Mouse (Mus musculus): ENCODE measurements around the gene Tmem179b.

Tmem179b gene

GRCm38 (mm10) chr19:8786008-8786781, 11.9 kb upstream of the Tmem179b start, which contains the start of gene Taf6l:
Gene Taf6l (minus strand): TSS chr19:8786417.
- DNase-seq (ENCODE audit: low spot score): peak; percentile 92

GRCm38 (mm10) chr19:8774951-8775421, 719 bp upstream of the Tmem179b start:
- no peak for DNase-seq (ENCODE audit: low spot score)

- no peak for DNase-seq (ENCODE audit: low spot score)
These were observed 858 bp downstream of the Tmem179b start for GRCm38 (mm10) chr19:8773409-8773808.

GRCm38 (mm10) chr19:8772996-8773395, 1.3 kb downstream of the Tmem179b start:
- DNase-seq (ENCODE audit: low spot score): no peak

GRCm38 (mm10) chr19:8770567-8771270, 3.5 kb downstream of the Tmem179b start, which contains the start of gene Tmem223:
Gene Tmem223 (plus strand): TSS chr19:8770996.
- DNase-seq (ENCODE audit: low spot score): peak; percentile 70

- no peak for DNase-seq (ENCODE audit: low spot score)
These were observed 8.7 kb downstream of the Tmem179b start for GRCm38 (mm10) chr19:8765562-8765961.

GRCm38 (mm10) chr19:8763276-8763675, 11.0 kb downstream of the Tmem179b start:
- no peak for DNase-seq (ENCODE audit: low spot score)

GRCm38 (mm10) chr19:8760757-8761156, 13.5 kb downstream of the Tmem179b start:
- no peak for DNase-seq (ENCODE audit: low spot score)

- DNase-seq (ENCODE audit: low spot score): no peak
These were observed 15.4 kb downstream of the Tmem179b start for GRCm38 (mm10) chr19:8758899-8759298.

GRCm38 (mm10) chr19:8757471-8757998, 16.7 kb downstream of the Tmem179b start:
- no peak for DNase-seq (ENCODE audit: low spot score)

- peak; percentile 92 for DNase-seq (ENCODE audit: low spot score)
These were observed 17.5 kb downstream of the Tmem179b start, which contains the start of gene Nxf1 for GRCm38 (mm10) chr19:8756635-8757387. Gene Nxf1 (plus strand): TSS chr19:8757073.

GRCm38 (mm10) chr19:8755652-8756051, 18.6 kb downstream of the Tmem179b start:
- no peak for DNase-seq (ENCODE audit: low spot score)

GRCm38 (mm10) chr19:8747368-8747767, 26.9 kb downstream of the Tmem179b start:
- DNase-seq (ENCODE audit: low spot score): no peak

GRCm38 (mm10) chr19:8745382-8745781, 28.9 kb downstream of the Tmem179b start:
- no peak for DNase-seq (ENCODE audit: low spot score)

GRCm38 (mm10) chr19:8742176-8742575, 32.1 kb downstream of the Tmem179b start:
- no peak for DNase-seq (ENCODE audit: low spot score)

GRCm38 (mm10) chr19:8741243-8741869, 32.9 kb downstream of the Tmem179b start, which contains the start of gene Stx5a:
Gene Stx5a (plus strand): TSS chr19:8741413.
- peak; percentile 94 for DNase-seq (ENCODE audit: low spot score)

- peak; percentile 33 for DNase-seq (ENCODE audit: low spot score)
These were observed 33.7 kb downstream of the Tmem179b start, which contains the start of gene 1700092M07Rik for GRCm38 (mm10) chr19:8740603-8741002. Gene 1700092M07Rik (plus strand): TSS chr19:8740718.

GRCm38 (mm10) chr19:8739646-8740045, 34.6 kb downstream of the Tmem179b start:
- DNase-seq (ENCODE audit: low spot score): no peak

GRCm38 (mm10) chr19:8738911-8739310, 35.4 kb downstream of the Tmem179b start:
- no peak for DNase-seq (ENCODE audit: low spot score)

- no peak for DNase-seq (ENCODE audit: low spot score)
These were observed 38.2 kb downstream of the Tmem179b start for GRCm38 (mm10) chr19:8736160-8736467.

- DNase-seq (ENCODE audit: low spot score): peak; percentile 90
These were observed 38.7 kb downstream of the Tmem179b start, which contains the start of gene Wdr74 for GRCm38 (mm10) chr19:8735389-8736159. Gene Wdr74 (plus strand): TSS chr19:8735827.
